Mouse (Mus musculus) MEL (cell line): Measurements from ENCODE around the gene Map3k7cl.

ENCODE experiments used
- CTCF ChIP-seq, 3 experiments: IDR thresholded peaks in 2 of 3; conservative IDR thresholded peaks in 1 of 3; 2 replicates each; pipeline ENCODE4 v1.5.1; 2011 to 2012; ENCODE audit warnings: low read length in 3 of 3, low read depth in 2 of 3, mild to moderate bottlenecking in 2 of 3, improper control_type of control experiment in 1 of 3, inconsistent platforms in 1 of 3, mixed read lengths in 1 of 3, moderate library complexity in 1 of 3; ENCODE audit not compliant: control insufficient read depth in 1 of 3, insufficient read depth in 1 of 3, poor library complexity in 1 of 3, severe bottlenecking in 1 of 3
- ELF1 ChIP-seq: IDR thresholded peaks from 2 replicates; pipeline ENCODE4 v1.6.1; 2014; ENCODE audit warnings: low read depth, mild to moderate bottlenecking, inconsistent platforms, low read length, improper control_type of control experiment, moderate library complexity
- TAL1 ChIP-seq: IDR thresholded peaks from 2 replicates; pipeline ENCODE4 v1.6.1; 2012; ENCODE audit warnings: mild to moderate bottlenecking, inconsistent platforms, low read length, moderate library complexity, mixed read lengths

DNA sequence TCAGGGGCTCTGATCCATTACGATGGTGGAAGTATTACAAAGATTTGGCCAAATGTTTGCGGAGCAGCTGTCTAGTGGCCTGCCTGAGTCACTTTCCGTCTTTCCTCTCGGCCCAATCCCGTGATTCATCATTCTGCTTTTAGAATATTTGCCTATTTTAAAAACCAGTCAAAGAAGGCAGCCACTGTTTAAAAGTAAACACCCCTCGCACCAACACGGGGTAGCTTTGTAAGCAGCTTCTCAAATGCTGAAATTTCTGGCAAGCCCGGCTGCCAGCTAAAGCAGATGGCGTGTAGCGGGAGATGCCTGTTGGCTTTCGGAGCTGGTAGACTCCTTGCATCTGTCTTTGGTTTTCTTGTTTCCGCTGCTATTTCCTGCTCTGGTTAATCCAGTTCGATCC lies 14.4 kb downstream of the Map3k7cl start:
- no peak for TF ChIP-seq CTCF (IDR thresholded peaks at IDR 0.05 in 2 of 3, conservative IDR thresholded peaks at IDR 0.05 in 1 of 3; ENCODE audit: control insufficient read depth in 1 of 3, insufficient read depth in 1 of 3, low read depth in 2 of 3, low read length in 3 of 3, poor library complexity in 1 of 3, severe bottlenecking in 1 of 3)
- no peak for TF ChIP-seq TAL1
- TF ChIP-seq ELF1: no peak
